Mouse (Mus musculus) cerebellum, postnatal 10 days (tissue): ENCODE measurements around the gene Krt1.

Source experiments
- DNase-seq, 2 experiments: peaks; one replicate each; pipeline ENCODE4 v3.0.0; 2021; ENCODE audit warnings: mixed read lengths in 2 of 2

Gene Krt1

GRCm38 (mm10) chr15:101850694-101851093 is at the start of gene Krt1:
Gene Krt1 (minus strand): TSS chr15:101850794.
- DNase-seq: no peak

GRCm38 (mm10) chr15:101895216-101895615 is 44.6 kb upstream of the Krt1 start:
- DNase-seq: no peak

- DNase-seq: no peak
These were observed 42.2 kb upstream of the Krt1 start, which contains the start of gene Krt76 for GRCm38 (mm10) chr15:101892820-101893219. Gene Krt76 (minus strand): TSS chr15:101892920.

DNA sequence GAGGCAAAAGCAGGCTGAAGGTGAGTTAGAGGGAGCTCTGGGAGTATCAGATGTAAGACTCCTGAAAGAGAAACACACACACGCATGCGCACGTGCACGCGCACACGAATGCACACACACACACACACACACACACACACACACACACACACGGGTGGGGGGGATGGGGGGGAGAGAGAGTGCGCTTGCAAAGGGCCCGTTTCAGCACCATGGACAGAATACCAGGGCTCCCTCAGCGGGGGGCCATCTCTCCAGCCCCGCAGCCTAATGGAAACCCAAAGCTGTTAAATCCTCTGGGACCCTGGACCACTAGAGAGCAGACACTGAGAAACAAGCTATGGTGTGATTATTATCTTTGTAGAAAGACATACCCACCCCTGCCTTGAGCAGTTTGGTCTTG is 29.2 kb upstream of the Krt1 start:
- DNase-seq: peak; percentile 17 to 31

DNA sequence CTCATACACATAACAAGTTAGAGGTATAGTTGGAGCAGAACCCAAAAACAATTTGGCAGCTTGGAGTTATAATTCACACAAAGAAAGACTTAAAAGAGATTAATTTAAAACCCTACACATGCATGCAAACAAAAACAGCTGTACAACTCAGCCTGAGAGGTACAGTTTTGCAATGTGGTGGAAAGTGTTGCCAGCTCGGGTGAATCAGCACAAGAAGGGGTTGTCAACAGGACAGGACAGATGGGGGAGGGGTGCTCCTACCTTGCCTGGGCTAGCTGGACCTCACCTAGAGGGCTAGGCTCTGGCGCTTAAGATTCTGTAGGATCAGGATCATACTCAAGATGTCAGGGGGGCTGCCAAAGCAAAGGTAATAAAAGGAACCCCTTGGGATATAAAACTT is 27.4 kb upstream of the Krt1 start:
- DNase-seq: no peak

DNA sequence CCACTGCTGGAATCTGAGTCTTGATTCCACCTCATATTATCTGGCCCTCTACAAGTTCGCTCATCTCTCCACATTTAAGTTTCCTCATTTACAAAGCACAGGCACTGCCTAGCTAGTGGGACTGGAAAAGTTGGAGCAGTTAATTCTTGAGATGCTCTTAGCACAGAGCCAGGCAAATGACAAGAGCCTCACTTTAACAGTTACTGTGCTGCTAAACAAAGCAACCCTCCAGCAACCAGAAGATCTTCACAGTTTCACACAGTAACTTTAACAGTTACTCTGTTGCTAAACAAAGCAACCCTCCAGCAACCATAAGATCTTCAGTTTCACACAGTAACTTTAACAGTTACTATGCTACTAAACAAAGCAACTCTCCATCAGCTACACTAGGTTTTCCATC is 23.8 kb upstream of the Krt1 start:
- DNase-seq: no peak

- DNase-seq: no peak
These were observed 22.6 kb upstream of the Krt1 start for GRCm38 (mm10) chr15:101873231-101873630.

DNA sequence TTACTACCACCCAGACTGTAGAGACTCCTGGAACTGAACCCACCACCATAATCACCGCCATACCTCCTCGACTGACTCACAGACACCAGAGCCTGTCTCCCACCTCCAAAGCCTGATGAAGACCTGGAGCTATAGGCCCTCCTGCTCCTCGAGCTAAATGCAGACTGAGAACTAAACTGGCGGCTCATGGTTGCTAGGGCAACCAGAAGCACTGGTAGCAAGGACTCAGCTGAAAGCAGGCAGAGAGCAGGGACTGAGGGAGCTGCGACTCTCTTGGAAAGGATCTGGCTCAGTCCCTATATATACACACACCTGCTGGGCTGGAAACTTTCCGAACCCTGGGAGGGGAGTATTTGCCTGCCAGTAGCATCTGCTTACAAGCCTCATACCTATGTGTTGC is 18.8 kb upstream of the Krt1 start, which contains the start of gene Krt77:
Krt77 (minus strand) TSS at position 275 of the 400 bp plus-strand sequence.
- peak; percentile 25 to 57 for DNase-seq

DNA sequence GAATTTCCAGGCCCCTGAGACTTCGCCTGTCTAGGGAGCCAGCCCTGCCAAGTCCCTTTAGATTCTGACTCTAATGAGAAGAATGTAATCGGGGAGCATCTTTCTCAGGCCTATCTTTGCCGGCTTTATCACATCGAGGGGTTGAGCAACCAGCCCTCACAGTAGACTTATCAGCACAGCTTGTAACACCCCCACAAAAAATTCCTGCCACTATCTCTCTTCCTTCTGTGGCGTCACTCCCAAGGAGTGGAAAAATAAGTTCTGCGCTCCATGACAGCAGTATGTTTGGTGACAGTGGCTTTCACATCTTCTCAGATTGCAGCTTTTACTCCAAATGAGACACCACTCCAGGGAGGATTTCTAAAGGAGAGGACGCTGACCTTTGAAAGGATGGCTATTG is 16.2 kb upstream of the Krt1 start:
- no peak for DNase-seq

DNA sequence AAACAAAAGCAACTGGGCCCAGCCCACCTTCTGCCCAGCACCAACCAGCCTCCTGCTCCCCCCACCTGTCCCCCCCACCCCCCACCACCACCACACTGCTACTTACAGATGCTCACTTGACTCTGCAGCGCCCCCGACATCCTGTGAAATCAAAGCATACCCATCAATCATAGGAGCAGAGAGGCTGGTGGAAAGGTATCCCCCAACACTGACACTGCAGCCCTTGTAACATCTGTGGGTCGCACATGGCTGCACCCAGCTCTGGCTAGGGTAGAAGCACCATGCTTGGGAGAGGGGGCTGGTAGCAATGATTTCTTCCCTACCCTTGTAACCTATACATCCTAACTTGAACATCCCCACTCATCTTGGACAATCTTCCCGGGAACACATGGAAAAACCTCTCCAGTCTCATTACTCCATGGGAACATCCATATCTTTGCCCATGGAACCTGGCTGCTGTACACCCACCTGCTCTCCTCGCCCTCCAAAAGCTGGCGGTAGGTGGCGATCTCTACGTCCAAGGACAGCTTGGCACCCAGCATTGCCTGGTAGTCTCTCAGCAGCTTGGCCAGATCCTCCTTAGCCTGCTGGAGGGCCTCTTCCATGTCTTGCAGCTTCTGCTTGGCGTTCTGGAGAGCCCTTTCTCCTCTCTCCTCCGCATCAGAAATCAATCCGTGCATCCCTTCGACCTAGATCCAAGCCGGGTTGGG is 10.0 kb upstream of the Krt1 start:
- DNase-seq: peak; percentile 71 to 72

GRCm38 (mm10) chr15:101859735-101860170 is 9.2 kb upstream of the Krt1 start:
- DNase-seq: peak; percentile 48 to 53

DNA sequence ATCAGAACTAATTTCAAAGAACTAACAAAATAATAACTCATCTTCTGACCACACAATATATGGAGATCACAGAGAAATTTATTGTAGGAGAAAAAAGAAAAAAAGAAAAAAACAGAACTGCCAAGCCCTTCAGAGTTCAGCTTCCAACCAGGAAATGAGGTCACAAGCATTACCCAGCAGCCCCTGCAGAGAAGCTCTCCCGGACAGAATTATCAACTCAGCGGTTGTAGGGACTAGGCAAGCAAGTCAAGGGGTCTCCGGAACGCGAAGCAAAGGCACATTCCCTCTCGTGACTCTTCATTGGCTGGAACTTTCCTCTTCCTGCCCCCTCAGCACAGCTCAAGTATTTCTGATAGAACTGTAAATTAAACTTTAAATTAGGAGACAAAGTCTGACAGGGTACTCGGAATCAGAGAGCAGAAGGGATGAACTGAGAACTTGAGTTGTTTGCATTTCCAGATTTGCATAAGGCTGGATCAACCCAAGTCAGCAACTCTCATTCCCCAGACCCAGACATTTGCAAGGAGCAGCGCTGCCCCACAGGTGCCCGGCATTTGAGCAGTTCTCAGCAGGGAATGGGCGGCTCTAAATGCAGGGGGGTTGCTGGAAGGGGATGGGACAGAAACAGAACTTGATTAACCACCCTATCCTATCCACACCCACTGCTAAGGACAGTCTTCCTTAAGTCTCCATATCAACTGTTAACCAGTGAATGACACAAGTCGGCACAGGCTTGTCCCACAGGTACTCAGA is 8.3 kb upstream of the Krt1 start:
- DNase-seq: no peak

DNA sequence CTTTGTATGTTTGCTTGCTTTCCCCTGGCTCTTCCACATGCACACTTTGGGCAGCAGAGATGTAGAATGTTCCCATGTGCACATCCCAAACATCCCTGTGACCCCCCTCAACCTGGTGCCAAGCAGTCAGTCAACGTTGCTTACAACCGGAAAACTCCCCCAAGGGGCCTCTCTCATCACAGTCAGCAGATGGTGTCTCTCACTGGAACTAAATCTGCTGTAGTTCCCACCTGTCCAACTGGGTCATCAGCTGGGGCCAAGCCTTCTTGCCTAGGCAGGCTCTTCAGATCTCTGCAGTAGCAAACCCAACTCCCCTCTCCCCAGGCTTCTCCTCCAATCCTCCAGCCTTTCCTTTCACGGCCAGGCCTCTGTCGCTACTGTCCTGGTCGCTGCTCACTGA is 6.1 kb upstream of the Krt1 start:
- DNase-seq: peak; percentile 47 to 51

DNA sequence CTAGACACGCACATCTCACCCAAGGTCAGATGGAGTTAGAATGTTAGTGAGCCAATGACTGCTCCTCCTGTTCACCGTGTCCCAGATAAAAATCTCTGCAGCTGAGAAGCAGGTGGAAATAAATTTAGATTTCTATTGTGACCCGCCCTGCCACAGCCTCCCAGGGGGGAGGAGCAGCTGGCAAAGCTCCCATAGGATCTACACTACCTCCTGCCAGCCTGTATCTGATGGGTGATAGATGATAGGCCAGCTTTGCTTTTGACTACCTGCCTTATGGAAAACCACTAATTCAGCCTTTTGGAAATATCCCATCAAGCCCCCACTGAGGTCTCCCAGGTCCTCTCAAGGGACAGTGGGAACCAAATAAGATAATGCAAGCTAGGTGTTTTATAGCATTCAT is 5.1 kb upstream of the Krt1 start:
- DNase-seq: peak in 1 of 2 experiments; percentile 18

DNA sequence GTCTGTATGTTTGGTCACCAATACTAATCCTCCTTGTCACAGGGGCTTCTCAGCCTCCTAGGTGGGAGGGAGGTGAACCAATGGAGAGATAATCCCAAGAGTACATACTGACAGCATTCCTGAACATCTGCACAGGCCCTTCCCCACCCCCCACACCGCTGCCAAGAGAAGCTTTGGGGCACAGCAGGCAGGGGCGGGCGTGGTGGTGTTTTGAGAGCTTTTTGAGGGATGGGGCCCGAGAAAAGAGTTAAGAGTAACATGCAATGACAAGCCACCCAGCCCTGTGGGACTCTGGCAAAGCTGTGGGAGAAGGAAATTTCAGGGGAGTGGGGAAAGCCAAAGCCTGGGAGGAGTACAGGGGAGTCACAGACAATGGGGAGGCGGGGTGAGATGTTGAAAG is 3.7 kb upstream of the Krt1 start:
- no peak for DNase-seq

- DNase-seq: no peak
These were observed 2.0 kb upstream of the Krt1 start for GRCm38 (mm10) chr15:101852571-101852970.

- peak; percentile 74 for DNase-seq
These were observed 4.6 kb downstream of the Krt1 start for GRCm38 (mm10) chr15:101845971-101846403.

- no peak for DNase-seq
These were observed 7.4 kb downstream of the Krt1 start for GRCm38 (mm10) chr15:101843192-101843591.

DNA sequence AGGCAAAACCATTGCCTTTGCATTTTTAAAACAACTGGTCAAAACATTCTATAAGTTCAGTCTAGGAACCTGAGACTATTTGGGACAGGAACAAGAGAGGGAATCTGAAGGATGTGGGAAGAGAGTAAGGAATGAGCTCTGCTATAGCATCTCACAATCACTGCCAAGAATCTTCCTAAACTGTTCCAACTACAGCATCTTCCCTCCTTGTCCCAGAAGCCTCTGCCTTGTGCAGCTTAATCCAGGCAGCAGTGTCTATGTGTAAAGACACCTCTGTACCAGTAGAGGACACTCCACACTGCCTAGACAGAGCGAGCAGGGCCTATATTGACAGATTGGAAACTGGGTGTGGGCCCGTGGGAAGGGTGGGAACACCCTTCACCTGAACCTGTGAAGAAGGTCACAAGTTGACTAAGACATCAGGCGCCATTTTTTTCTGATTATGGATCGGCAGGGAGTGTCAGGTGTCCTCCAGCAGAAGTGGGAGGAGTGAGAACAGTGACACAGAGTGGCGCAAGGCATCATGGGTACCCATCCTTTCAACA is 15.7 kb downstream of the Krt1 start:
- no peak for DNase-seq

DNA sequence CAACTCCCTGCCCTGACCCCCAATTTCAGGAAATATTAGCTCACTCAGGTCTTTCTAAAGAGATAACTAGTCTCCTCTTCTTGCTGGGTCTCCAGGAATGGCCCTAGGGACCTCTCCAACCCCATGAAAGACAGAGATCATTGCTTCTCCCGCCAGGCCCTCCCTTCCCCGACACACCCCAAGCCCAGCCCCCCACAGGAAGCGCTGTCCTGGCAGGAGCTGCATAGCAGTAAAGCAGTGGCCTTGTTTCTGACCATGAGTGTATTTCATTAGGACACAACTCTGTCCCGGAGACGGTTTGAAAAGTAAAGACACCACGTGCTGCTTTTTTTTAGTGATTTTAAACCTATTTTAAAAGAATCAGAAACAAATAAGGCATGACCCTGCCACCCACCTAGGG is 17.5 kb downstream of the Krt1 start:
- no peak for DNase-seq

GRCm38 (mm10) chr15:101829441-101829840 is 21.2 kb downstream of the Krt1 start:
- DNase-seq: no peak

GRCm38 (mm10) chr15:101821786-101822185 is 28.8 kb downstream of the Krt1 start:
- no peak for DNase-seq

DNA sequence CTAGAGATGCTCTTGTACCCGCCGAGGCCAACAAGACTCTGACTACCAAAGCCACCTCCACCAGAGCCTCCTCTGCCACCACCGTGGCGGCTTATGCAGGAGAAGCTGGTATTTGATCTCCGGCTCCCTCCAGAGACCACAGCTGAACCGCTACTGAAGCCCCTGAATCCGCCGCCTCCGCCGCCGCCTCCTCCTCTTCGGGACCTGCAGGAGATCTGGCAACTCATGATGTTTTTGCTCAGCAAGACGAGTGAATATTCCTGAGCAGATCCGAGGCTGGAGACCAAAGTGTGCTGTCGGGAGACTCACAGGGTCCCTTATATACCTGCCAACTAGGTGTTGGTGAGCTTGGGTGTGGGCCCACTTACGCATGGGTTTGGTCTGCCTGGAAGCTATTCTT is 32.7 kb downstream of the Krt1 start, which contains the start of gene Krt2:
Krt2 (minus strand) TSS at position 295 of the 400 bp plus-strand sequence.
- no peak for DNase-seq
